Mouse (Mus musculus): Measurements from ENCODE around the gene Abl1.

Gene Abl1

GRCm38 (mm10) chr2:31745741-31746243, 57.6 kb downstream of the Abl1 start:
- no peak for DNase-seq (ENCODE audit: low read depth, low spot score)

GRCm38 (mm10) chr2:31746835-31747234, 58.7 kb downstream of the Abl1 start:
- no peak for DNase-seq (ENCODE audit: low read depth, low spot score)

GRCm38 (mm10) chr2:31749046-31749709, 61.0 kb downstream of the Abl1 start:
- peak; percentile 77 for DNase-seq (ENCODE audit: low read depth, low spot score)

GRCm38 (mm10) chr2:31750133-31750532, 62.0 kb downstream of the Abl1 start:
- no peak for DNase-seq (ENCODE audit: low read depth, low spot score)

- no peak for DNase-seq (ENCODE audit: low read depth, low spot score)
These were observed 69.3 kb downstream of the Abl1 start for GRCm38 (mm10) chr2:31757472-31757871.

- no peak for DNase-seq (ENCODE audit: low read depth, low spot score)
These were observed 70.8 kb downstream of the Abl1 start for GRCm38 (mm10) chr2:31758966-31759365.

- DNase-seq (ENCODE audit: low read depth, low spot score), result peak; percentile 90
These were observed 71.7 kb downstream of the Abl1 start for GRCm38 (mm10) chr2:31759751-31760460.

- peak; percentile 25 for DNase-seq (ENCODE audit: low read depth, low spot score)
These were observed 72.3 kb downstream of the Abl1 start for GRCm38 (mm10) chr2:31760486-31760885.

- peak; percentile 41 for DNase-seq (ENCODE audit: low read depth, low spot score)
These were observed 72.9 kb downstream of the Abl1 start for GRCm38 (mm10) chr2:31761115-31761531.

- no peak for DNase-seq (ENCODE audit: low read depth, low spot score)
These were observed 73.4 kb downstream of the Abl1 start for GRCm38 (mm10) chr2:31761585-31761984.

- no peak for DNase-seq (ENCODE audit: low read depth, low spot score)
These were observed 74.0 kb downstream of the Abl1 start for GRCm38 (mm10) chr2:31762155-31762554.

- no peak for DNase-seq (ENCODE audit: low read depth, low spot score)
These were observed 74.7 kb downstream of the Abl1 start for GRCm38 (mm10) chr2:31762853-31763252.

- no peak for DNase-seq (ENCODE audit: low read depth, low spot score)
These were observed 75.1 kb downstream of the Abl1 start for GRCm38 (mm10) chr2:31763271-31763670.

GRCm38 (mm10) chr2:31767104-31767503, 78.9 kb downstream of the Abl1 start:
- no peak for DNase-seq (ENCODE audit: low read depth, low spot score)

- DNase-seq (ENCODE audit: low read depth, low spot score), result no peak
These were observed 79.6 kb downstream of the Abl1 start for GRCm38 (mm10) chr2:31767815-31768214.

- DNase-seq (ENCODE audit: low read depth, low spot score), result no peak
These were observed 80.9 kb downstream of the Abl1 start for GRCm38 (mm10) chr2:31769115-31769514.

GRCm38 (mm10) chr2:31769631-31770111, 81.5 kb downstream of the Abl1 start:
- no peak for DNase-seq (ENCODE audit: low read depth, low spot score)

GRCm38 (mm10) chr2:31770781-31771441, 82.7 kb downstream of the Abl1 start:
- DNase-seq (ENCODE audit: low read depth, low spot score), result peak; percentile 84

GRCm38 (mm10) chr2:31776479-31776878, 88.3 kb downstream of the Abl1 start:
- DNase-seq (ENCODE audit: low read depth, low spot score), result no peak

GRCm38 (mm10) chr2:31779258-31779657, 91.1 kb downstream of the Abl1 start:
- DNase-seq (ENCODE audit: low read depth, low spot score), result no peak

GRCm38 (mm10) chr2:31782958-31783602, 94.9 kb downstream of the Abl1 start:
- no peak for DNase-seq (ENCODE audit: low read depth, low spot score)

- peak; percentile 82 for DNase-seq (ENCODE audit: low read depth, low spot score)
These were observed 96.9 kb downstream of the Abl1 start for GRCm38 (mm10) chr2:31785074-31785473.

Measured in forelimb bud, embryonic 11.5 days (tissue).